Mouse (Mus musculus): ENCODE results near the gene Npb.
A peak's percentile ranks its signal among the peaks of the same experiment; 100 is the strongest.
"Not testable (repeated sequence)": the region's sequence is repeated elsewhere in the genome, so short reads cannot be mapped to it uniquely, and the experiment has no call there.

The Npb gene

DNA sequence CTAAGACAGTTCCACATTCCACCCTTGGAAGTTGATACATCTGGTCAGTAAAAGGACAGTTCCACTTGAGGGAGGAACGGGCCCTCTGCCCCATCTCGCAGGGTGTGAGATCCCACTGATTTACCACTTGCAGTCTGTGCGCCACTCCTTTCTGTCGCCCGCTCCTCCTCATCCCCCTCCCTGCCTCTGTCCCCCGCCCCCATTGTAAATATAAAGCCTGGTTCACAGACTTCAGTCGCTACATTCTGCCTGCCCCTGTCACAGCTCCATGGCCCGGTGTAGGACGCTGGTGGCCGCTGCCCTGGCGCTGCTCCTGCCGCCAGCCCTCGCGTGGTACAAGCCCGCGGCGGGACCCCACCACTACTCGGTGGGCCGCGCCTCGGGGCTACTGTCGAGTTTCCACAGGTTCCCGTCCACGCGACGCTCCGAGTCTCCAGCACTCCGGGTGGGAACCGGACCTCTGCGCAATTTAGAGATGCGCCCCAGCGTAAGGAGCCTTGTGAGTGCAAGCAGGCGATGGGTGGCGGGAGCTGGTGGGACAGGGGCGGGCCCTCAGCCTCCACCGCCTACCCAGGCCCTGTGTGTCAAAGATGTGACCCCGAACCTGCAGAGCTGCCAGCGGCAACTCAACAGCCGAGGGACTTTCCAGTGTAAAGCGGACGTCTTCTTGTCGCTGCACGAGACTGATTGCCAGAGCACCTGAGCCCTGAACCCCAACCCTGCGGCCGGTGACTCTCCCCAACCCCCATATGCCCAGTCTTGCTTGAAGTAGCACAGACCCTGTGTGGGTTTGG lies at the start of gene Npb:
Npb (plus strand) TSS at position 237 of the 794 bp plus-strand sequence.
- peak in 1 of 2 experiments; percentile 32 for DNase-seq

DNA sequence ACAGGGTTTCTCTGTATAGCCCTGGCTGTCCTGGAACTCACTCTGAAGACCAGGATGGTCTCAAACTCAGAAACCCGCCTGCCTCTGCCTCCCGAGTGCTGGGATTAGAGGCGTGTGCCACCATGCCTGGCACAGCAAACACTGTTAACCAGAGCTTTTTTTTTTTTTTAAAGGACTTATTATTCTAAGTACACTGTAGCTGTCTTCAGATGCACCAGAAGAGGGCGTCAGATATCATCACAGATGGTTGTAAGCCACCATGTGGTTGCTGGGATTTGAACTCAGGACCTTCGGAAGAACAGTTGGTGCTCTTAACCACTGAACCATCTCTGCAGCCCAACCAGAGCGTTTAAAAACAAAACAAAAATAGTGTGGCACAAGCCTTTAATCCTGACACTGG lies 49.4 kb upstream of the Npb start:
- DNase-seq, result not testable (repeated sequence)

DNA sequence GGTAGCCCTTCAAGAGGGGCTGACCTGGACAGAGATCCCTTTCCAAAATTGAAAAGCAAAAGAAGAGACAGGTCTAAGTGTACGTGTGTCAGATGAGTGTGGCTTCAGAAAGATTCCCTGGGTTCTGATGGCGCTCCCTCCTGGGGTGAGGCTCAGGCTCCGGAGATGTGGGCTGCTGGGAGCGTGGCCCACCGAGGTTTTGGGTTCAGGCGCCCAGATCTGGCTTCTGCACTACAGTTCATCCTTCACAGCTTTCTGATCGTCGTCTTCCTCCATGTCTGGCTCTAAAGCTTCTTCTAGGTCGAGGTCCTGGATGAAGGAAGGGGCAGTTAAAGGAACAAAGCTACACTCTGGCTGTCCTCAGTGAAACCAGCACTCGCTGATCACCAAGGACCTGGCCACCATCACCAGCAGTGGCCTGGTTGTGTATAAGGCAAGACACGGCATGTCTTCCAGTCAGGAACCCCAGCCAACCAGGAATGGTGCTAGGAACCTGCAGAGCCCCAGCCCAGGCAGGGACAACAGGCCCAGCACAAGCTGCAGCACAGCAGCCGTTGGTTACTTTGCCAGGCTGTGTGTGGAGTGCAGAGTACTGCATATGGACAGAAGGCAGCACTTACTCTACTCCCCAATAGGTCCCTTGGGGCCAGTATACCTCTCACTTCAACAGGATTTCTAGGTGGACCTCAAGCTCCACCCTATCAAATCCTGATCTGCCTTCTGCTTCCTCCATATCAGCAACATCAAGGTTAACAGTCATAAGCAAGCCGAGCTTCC lies 47.1 kb upstream of the Npb start:
- no peak for DNase-seq

DNA sequence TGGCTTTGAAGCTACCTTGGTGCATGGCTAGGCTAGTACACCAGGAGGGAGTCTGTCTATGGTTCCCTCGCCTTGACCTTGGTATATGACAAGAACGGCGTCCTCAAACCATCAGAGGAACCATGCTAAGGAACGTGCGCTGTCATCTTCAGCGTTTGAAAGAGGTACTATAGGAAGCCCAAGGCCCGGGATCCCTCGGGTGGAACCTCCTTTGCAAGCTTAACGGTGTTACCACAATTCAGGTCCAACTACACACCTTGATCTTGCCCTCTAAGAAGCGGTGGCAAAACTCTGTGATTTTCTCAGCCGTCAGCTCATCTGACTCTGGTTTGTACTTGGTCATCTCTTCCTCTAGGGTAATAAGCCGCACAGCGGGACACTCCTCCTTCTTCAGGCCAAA lies 45.3 kb upstream of the Npb start:
- no peak for DNase-seq

DNA sequence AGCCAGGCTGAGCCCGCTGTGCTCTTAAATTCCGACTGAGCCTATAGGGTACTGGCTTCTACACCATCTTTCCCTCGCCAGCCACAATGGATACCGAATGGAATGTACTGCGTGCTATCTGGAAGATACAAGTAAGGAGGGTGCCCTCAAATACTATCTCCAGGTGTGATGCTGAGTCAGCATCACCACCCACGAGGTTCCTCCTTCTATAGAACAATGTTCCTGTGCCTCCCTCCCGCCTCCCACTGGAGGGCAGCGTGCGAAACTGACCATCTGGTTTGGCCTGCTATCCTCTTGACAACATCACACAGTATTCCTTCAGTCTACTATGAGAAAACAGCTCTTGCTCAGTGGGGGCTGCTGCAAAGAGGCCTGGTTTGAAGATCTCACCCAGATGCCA lies 43.2 kb upstream of the Npb start:
- DNase-seq, result no peak

DNA sequence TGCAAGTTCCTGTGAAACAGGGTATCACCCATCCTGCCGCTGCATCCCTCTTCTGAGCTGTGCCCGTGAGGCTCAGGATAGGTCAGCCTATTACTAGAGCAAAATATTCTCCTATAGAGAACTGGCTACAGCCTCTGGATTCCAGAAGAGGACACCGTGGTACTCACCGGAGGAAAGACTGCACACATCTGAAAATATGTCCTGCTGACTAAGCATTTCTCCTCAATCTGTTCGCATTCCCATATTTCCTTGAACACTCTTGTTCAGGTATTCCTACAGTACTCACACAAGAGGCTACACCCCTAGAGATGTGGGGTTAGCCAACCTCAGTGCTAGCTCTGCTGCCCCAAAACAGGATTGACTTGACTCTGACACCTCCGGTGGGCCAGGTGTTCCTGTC lies 40.0 kb upstream of the Npb start:
- DNase-seq, result no peak

DNA sequence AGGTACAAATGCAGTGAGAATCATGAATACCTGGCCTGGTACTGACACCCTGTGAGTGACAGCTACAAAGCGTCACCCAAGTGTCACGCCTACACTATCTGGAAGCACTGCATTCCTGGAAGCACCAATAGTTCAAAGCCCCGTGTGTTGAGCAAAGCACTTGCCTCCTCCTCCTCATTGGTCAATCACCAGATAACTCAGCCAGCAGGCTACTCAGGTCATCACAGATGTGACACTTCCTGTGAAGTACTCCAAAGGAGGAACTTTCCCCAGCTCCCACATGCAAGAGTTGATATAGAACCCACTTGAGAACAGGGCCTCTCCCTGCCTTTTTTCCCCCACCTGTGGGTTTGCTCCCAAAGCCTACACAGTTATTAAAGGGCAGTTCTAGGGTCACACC lies 37.2 kb upstream of the Npb start:
- no peak for DNase-seq

DNA sequence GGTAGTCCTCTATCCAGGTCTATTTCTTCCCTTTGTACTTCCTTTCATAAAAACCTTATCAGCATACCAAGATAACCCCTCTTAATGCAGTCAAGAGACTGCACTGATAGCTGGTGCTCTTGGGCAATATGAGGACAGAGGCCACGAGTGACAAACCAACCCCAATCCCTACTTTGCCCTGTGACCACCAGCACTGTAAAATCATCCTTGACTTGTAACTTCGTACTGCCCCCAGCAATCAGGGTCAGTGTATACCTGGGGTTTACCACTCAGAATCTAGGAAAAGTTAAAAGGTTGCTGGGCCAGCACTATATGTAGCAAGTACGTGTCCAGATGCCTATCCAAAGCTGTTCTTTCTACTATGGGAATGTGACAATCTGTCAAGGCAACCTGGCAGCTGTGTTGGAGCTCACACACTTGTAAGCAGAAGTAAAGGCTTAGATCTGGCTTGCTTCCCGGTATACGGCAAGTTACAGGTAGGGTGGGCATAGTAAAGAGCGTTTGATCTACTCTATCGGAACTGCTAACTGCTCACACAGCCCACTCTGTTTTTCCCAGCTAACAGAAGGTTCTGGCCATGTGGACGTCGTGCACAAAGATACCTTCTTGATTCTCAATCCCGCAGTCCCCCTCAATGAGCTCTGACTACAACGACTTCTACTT lies 36.4 kb upstream of the Npb start:
- no peak for DNase-seq

DNA sequence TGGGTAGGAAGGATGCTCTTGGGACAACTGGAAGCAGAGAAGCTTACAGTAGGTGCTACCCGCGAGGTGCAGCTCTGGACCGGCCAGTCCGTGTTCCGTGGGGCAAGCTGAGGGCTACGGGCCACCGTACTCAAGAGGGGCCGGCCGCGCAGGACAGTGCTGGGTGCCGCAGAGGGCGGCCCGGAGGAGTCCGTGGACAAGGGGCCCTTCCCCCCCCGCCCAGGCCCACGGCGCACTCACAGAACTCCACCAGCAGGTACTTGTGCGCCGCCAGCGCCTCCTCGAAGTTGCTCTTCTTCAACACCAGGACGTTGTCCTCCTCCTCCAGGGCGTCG lies 35.9 kb upstream of the Npb start:
- peak in 1 of 2 experiments; percentile 41 for DNase-seq

DNA sequence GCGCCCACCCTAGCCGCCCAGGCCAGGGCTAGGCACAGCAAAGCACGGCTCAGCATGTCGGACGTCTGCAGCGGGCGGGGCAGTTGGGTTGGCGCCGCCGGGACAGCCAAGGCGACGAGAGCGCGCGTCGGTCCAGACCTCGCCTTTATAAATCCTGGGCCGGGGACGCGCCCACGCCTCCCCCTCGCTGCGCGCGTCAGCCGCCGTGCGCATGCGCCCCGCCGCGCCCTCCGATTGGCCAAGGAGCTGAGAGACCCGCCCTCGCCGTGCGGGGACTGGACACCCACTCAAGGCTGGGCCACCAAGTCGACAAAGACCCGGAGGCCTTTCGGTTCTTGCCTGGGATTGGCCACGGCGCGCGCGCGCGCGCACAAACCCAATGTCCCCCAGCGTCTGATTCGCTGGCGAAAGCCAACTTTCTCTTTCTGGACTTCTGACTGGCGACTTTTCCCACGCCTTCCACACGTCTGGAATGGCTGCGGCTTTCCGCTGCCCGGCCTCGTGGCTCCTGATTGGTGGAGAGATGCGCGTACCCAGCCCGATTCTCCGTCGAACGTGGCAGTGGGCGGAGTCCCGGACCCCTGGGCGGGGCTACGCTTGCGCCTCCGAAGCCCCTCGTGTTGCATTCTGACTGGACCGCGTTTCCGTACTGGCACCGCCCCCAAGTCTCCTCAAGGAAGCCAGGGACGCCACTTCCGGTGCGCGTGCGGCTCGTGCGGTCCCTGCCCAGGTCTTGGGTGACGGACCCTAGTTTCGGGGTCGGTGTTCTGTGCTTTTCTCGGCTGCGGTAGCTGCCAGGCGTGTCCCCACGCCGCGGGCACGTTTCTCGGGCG lies 35.3 kb upstream of the Npb start, which contains the start of gene P4hb:
P4hb (minus strand) TSS at position 502 of the 833 bp plus-strand sequence.
- peak; percentile 100 for DNase-seq

DNA sequence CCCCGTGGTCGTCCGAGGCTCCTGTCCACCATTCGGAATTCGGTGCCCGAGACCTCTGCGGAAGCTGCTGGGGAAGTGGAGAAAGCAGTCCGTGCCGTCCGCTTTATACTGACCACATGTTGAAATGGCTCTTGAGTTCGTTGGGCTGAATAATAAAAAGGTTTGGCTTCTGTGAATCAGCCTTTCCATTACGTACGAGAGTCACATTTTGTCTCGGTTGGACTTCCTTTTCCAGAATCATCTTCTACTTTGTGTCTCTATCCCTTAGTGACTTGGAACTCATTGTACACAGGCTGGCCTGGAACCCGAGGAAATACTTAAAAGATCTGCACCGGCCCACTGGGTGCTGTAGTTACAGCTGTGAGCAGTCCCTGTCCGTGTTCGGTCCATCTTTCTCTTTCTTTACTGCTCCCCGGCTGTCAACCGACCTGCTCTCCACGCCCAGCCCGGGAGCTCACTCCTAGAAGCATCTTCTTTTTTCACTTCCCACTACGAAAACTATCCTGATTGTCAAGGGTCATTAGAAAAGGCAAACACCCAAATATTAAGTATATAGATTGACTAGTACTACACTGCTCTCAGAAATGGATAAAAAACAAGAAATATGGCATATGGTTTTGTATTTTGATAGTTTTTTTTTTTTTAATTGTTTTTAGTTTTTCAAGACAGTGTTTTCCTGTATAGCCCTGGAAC lies 34.5 kb upstream of the Npb start:
- no peak for DNase-seq

DNA sequence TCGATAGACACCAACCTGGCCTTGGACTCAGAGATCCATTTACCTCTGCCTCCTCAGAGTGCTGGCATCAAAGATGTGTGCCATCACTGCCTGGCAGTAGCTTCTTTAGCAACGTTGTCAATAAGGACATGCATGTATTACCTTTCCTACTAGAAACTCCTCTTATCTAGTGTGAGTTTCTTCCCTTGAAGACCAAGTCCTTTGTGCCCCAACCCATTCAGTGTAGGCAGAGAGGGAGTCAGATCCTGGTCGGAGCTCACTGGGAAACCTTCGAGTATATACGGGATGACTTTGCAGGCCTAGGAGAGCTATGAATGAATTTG lies 34.0 kb upstream of the Npb start:
- no peak for DNase-seq

DNA sequence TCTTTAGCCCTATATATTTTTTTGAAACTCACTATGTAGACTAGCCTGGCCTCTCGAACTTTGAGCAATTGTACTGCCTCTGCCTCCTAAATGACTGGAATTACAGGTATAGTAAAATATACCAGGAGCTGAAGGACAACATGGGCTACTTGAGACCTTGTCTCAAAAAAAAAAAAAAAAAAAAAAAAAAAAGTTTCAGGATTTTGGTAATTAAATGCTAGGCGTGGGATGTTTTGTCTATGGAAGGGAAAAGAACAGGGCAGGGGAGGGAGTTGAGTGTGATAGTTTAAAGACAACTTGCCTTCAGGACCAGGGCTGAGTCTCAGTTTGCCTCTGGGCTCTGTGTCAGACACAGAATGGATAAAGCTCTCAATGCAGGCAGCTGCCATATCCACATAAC lies 33.2 kb upstream of the Npb start:
- DNase-seq, result no peak

DNA sequence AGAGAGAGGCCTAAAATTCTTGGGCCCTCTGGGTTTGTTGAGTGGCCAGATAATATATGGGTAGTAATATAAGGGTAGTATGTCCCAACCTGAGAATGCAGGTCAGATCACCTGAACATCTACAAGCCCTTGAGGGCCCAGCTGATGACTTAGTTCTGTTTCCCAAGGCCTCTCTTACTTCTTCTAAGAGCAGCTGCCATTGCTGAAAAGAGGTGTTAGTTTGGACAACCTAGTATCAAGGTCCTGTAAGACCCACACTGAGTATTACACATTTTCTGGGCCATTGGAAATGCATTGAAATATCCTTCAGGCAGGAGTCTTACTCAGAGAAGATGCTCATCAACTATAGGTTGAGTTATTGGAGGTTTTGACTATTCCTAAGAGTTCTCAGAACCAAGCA lies 32.3 kb upstream of the Npb start:
- DNase-seq, result no peak

DNA sequence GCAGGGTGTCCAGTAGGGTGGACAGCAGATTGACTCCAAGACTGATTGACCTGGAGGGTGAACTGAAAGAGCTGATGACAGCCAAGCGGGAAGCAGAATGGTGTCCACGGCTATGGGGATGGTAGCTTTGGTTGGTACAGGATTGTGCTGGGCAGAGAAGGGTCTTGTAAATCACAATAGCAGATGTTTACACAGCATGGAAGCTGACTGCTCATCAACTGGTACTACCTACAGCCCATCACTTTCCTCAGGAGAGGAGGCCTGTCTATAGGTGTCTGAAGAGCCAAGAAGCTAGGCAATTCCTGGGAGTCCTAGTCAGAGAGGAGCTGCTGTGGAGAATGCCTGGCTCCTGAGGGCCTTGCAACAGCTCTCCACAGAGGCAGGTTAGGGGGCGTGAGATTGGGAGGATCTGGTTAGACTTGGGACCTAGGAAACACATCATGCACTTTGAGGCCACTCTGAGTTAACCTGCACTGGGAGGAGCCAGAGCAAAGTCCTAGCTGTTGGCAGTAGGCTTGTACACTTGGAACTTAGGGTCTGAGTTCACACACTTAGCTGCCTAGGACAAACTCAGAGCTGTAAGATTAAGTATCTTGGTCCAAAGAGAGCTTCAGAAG lies 31.8 kb upstream of the Npb start:
- DNase-seq, result no peak

DNA sequence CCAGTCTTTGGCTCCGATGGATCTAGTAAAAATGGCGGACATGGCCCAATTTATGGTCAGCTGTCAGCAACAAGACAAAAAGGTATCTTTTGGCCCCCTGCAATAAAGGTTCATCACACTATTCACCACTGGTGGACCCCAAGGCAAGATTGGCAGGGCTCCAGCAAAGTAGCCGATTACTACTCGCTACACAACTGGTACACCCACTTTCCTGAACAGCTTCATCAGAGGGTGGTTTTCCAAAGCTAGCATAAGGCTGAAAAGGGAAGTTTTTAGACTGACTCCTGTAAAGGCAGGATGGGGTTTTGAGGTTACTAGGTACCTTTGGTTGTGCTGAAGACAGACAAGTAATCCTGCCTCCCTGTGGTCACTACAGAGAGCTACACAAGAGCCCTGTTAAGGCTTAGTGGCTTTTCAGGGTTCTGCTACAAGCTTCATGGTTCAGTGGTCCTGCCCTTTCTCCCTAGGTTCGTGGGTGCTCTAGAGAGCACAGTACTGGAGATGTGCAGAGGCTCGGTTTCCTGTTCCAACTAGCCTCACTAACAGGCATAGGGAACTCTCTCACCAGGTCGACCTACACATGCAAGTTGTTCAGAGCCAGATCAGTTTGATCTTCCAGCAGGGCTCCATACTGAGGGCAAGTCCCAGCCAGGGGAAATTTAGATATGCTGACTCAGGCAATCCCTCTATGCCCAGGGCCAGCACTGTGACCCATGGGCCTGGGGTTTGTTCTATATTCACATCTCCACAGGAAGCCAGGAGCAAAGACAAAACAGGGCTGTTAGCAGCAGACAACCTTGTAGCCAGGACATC lies 30.9 kb upstream of the Npb start:
- DNase-seq, result peak; percentile 42 to 63

DNA sequence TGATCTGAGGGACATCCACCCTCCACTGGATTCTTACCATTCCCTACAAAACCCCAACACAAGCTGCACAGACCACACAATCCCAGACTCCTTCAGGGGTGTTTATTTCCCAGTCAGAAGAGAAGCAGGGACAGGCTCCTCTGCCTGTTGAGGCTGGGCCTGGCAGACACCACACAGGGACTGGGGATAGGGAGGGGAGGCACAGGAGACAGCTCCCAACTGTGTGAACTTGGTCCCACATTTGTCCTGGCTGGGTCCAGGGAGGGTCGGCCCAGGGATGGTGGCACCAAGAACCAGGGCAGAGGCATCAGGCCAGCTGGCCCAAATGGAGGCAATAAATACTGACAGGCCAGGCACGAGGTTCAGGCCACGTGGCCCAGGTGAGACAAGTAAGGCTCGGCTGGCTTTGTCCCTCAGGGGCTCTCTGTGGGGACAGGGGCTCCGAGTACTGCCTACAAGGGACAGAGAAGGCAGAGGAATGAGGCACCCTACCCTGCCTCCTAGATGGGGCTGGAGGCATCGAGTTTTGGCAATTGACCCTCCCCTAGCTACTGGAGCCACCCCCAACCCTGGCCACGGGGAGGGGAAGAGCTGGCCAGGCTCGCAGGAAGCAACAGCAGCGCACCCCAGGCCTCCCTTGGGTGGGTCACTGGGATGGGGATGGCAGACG lies 30.1 kb upstream of the Npb start:
- DNase-seq, result peak; percentile 25 to 26

DNA sequence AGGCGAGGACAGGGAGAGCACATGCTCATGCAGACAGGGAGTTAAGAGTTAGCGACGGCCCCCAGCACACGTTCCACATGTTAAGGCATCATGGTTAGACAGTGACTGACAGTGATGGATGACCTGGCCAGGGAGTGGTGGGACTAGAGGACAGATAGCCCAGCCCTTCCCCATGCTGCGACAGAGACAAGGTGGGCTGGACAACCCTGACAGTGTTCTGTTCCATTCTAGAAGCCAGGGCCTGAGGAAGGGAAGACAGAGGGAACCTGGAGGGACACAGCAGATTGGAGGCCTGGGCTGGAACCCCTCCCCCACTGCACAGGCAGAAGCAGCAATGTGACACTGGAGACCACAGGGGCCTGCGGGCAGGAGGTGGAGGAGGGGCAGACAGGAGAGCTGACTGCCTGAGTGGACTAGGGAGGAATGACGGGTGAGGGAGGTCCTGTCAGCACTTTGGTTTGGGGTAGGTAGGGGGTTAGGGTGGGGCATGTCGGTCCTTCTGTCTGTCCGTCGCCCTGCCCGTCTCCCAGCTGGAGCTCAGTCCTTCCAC lies 29.5 kb upstream of the Npb start:
- DNase-seq, result peak; percentile 22 to 42

DNA sequence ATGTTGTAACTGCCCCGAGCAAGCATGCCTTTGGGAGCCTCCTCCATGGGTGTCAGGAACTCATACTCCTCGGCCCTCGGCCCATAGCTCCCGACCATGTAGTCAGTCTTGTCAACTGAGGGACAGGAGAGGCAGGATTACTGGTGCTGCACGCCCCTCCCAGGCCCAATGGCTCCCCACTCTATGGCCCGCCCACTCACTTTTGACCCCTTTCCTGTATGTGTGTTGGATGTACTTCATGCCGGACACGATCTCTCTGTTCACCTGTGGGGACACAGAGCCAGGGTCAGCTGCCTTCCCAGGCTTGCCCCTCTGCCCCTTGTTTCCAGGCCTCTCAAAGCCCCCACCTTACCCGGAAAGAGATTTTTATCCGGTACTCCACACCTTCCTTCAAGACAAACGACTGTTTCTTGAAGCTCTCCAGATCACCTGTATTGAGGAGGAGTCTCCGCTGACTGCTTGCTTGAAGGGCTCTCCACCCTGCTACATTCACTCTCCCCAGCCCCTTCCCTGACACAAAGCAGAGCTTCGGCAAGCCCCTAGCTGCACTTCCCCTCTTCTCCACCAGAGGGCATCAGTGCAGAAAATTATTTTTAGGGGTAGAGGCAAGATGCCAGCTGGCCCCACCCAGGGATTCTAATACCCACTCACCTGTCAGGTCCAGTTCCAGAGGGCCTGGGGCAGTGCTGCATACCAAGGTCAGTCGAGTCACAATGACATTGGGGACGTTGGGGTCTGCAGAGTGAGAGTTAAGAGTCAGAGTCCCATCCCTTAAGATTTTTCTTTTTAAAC lies 28.8 kb upstream of the Npb start:
- peak; percentile 89 to 93 for DNase-seq

Measured in cerebellum, postnatal 14 days (tissue).